Mouse (Mus musculus) CH12.LX (cell line): ENCODE data around the gene Tepsin. TPM values are rescaled to one million over a fixed set of nuclear protein-coding genes. Genes with fewer than 3 reads are reported as not detected.

ENCODE experiments used
- polyA plus RNA-seq: library from polyadenylated mRNA; unstranded; fragments of >175 nt; gene quantifications from 2 replicates; pipeline ENCODE4 v1.2.1, GENCODE M21; 2012; ENCODE audit warnings: low read depth; ENCODE audit not compliant: insufficient read length
- total RNA-seq, 2 experiments: library from RNA; depleted of rRNA; stranded (reverse); fragments of 300-350 nt in 1 of 2; fragments of >200 nt in 1 of 2; gene quantifications; 2 replicates each; pipeline ENCODE4 v1.2.3; 2012 to 2014

The Tepsin gene
- total and polyA plus RNA-seq, 3 experiments: 13.7 to 22.1 (median 14.2) TPM

Other genes starting within 250 kb of the Tepsin start
- 59.7 and 67.2 TPM in 2 replicates for gene Chmp6, start 185.3 kb downstream of the Tepsin start, total RNA-seq (2012; rRNA removed)
- gene Chmp6, start 185.3 kb downstream of the Tepsin start, total RNA-seq (2014; rRNA removed): 63.2 and 70.6 TPM in 2 replicates
- 50.3 and 67.9 TPM in 2 replicates for gene Chmp6, start 185.3 kb downstream of the Tepsin start, polyA plus RNA-seq
- 6.7 and 9.9 TPM in 2 replicates for gene Baiap2, start 156.0 kb downstream of the Tepsin start, total RNA-seq (2012; rRNA removed)
- 3.2 and 3.4 TPM in 2 replicates for gene Baiap2, start 156.0 kb downstream of the Tepsin start, total RNA-seq (2014; rRNA removed)
- 5.6 and 6.1 TPM in 2 replicates for gene Baiap2, start 156.0 kb downstream of the Tepsin start, polyA plus RNA-seq
- gene Aatk, start 51.6 kb downstream of the Tepsin start, total RNA-seq (2012; rRNA removed): 0.08 and 0.17 TPM in 2 replicates
- gene Aatk, start 51.6 kb downstream of the Tepsin start, total RNA-seq (2014; rRNA removed): 0.07 and 0.19 TPM in 2 replicates
- gene Aatk, start 51.6 kb downstream of the Tepsin start, polyA plus RNA-seq: 0.21 and 0.42 TPM in 2 replicates
- gene Cep131, start 11.9 kb downstream of the Tepsin start, total RNA-seq (2012; rRNA removed): 15.9 and 20.9 TPM in 2 replicates
- 1.7 and 2.3 TPM in 2 replicates for gene Cep131, start 11.9 kb downstream of the Tepsin start, total RNA-seq (2014; rRNA removed)
- gene Cep131, start 11.9 kb downstream of the Tepsin start, polyA plus RNA-seq: 10.2 and 12.7 TPM in 2 replicates
- 88.0 and 103 TPM in 2 replicates for gene Ndufaf8, start 197 bp upstream of the Tepsin start, total RNA-seq (2012; rRNA removed)
- 38.6 and 46.3 TPM in 2 replicates for gene Ndufaf8, start 197 bp upstream of the Tepsin start, total RNA-seq (2014; rRNA removed)
- 50.2 and 59.5 TPM in 2 replicates for gene Ndufaf8, start 197 bp upstream of the Tepsin start, polyA plus RNA-seq
- 86.2 and 97.6 TPM in 2 replicates for gene Slc38a10, start 52.6 kb upstream of the Tepsin start, total RNA-seq (2012; rRNA removed)
- 42.8 and 47.1 TPM in 2 replicates for gene Slc38a10, start 52.6 kb upstream of the Tepsin start, total RNA-seq (2014; rRNA removed)
- 75.6 and 83.7 TPM in 2 replicates for gene Slc38a10, start 52.6 kb upstream of the Tepsin start, polyA plus RNA-seq
- gene Bahcc1, start 134.2 kb upstream of the Tepsin start, total RNA-seq (2012; rRNA removed): 0.04 TPM in 2 replicates
- gene Bahcc1, start 134.2 kb upstream of the Tepsin start, total RNA-seq (2014; rRNA removed): not detected in 2 replicates
- gene Bahcc1, start 134.2 kb upstream of the Tepsin start, polyA plus RNA-seq: not detected in 2 replicates
- gene Actg1, start 249.8 kb upstream of the Tepsin start, total RNA-seq (2012; rRNA removed): 1,832 and 2,176 TPM in 2 replicates
- gene Actg1, start 249.8 kb upstream of the Tepsin start, total RNA-seq (2014; rRNA removed): 2,424 and 2,484 TPM in 2 replicates
- 3,554 and 4,362 TPM in 2 replicates for gene Actg1, start 249.8 kb upstream of the Tepsin start, polyA plus RNA-seq